Mouse (Mus musculus): ENCODE data around the gene Galnt6.
A peak's percentile ranks its signal among the peaks of the same experiment; 100 is the strongest.
"Not testable (repeated sequence)": the region's sequence is repeated elsewhere in the genome, so short reads cannot be mapped to it uniquely, and the experiment has no call there.

Gene Galnt6

DNA sequence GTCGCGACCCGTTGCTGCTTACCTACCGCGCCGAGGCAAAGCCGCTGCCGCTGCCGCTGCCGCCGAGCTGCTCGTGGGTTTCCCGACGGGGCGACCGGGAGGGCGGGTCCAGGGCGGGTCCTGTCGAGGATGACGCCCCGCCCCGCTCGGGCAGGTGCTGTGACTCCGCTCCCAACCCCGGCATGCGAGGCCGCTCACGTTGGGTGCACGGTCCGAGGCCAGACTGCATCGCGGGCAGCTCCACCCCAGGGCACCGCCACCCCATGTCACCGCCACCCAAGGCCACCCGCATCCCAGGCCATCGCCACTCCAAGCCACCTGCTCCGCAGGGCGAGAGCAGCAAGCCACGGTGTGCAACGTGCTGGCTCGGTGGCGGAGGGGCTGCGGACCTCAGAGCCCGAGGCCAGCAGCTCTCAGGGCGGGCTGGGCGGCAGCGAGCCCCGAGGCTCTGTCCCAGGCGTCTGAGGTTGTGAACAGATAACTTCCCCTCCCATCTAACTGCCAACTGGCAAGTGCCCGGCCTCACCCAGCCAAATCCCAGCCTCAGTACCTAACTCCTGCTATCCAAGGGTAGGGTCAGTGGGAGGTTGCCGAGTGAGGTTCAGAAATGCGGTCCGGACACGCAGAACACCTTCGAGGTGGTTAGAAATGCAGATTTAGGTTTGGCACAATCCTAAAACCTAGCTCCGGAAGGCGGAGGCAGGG lies at the start of gene Galnt6:
Gene Galnt6 (minus strand): TSS at position 96 of the 705 bp plus-strand sequence.
- no peak for DNase-seq (ENCODE audit: low read depth, low spot score)

DNA sequence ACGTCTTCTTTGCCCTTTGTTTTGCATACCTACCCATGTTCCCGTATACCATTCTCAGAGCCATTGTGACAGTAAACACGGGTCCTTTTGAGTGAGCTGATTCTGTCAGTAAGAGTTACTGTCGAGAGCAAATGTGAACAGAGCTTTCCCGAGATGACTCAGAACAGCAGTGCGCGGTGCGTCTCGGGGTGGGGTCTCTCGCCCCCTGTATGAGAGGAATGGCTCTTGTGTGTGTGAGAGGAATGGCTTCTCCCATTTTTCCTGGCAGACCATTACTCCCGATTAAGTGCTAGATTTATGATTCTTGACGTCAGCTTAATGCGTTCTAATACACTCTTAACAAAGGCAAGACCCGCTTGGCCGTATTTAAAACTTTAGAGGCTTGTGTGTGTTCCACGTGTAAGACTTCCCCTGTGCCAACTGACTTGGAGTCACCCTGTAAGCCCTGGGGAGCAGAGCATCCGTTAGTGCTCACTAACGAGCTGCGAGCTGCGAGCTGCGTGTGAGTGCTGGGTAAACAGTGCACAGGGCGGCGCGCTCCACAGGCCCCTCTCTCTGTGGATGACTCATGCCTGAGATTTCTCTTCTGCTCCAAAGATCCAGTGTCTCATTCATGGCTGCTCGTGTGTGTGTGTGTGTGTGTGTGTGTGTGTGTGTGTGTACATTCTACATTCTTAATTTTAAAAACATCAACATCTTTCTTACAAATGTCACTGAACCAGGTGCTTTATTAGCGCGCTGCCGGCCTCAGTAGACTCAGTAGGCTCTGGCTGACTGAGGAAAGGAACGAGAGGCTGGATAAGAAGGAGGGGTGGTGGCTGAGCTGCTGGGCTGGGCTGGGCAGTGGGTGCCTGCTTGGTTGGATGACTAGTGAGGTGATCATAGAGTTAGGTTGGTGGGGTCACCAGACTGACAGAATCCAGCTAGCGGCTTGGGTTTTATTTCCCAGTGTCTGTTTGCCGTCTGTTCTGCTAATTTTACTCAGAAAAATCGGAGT lies 48.1 kb upstream of the Galnt6 start:
- no peak for DNase-seq (ENCODE audit: low read depth, low spot score)

DNA sequence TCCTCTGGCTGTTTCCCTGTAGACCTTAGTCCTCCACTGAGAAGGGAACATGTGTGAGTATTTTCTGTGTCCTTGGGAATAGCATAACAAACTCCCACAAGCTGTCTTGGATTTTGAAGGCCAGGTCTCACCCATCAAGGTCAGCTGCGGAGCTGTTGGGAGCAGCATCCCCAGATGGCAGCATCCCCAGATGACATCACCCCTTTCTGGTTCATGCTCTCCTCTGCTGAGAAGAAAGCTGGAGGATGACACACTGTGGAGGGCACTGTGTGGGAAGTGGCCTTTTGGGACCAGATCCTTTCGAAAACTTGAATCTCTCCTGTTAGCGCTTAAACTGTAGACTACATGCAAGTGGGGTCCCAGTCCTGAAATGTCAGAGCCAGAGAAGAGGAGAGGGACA lies 47.2 kb upstream of the Galnt6 start:
- no peak for DNase-seq (ENCODE audit: low read depth, low spot score)

GRCm38 (mm10) chr15:100775189-100776166 lies 46.3 kb upstream of the Galnt6 start:
- DNase-seq (ENCODE audit: low read depth, low spot score) = no peak

- DNase-seq (ENCODE audit: low read depth, low spot score) = not testable (repeated sequence)
These were observed 44.7 kb upstream of the Galnt6 start for GRCm38 (mm10) chr15:100773859-100774258.

- no peak for DNase-seq (ENCODE audit: low read depth, low spot score)
These were observed 43.5 kb upstream of the Galnt6 start for GRCm38 (mm10) chr15:100772685-100773084.

DNA sequence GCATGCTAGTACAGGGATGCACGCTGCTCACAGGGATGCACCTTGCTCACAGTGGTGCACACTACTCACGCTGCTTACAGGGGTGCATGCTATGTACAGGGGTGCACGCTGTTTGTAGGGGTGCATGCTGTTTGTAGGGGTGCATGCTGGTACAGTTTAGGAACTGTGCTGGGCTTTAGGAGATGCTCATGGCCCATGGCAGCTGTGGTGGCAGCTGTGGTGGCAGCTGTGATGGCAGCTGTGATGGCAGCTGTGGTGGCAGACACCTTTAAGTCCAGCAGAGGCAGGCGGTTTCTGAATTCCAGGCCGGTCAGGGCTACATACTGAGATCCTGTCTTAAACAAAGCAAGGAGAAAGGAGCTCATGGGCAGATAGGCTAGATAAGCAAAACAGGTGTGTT lies 41.2 kb upstream of the Galnt6 start:
- DNase-seq (ENCODE audit: low read depth, low spot score) = no peak

DNA sequence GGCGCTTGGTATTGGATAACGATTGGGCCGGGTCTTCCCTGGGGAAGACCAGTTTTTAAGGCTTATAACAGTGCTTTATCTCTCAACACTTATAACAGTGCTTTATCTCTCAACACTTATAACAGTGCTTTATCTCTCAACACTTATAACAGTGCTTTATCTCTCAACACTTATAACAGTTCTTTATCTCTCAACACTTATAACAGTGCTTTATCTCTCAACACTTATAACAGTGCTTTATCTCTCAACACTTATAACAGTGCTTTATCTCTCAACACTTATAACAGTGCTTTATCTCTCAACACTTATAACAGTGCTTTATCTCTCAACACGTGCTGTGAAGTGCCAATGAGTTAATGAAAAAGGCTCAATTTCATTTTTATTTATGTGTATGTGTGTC lies 39.8 kb upstream of the Galnt6 start:
- not testable (repeated sequence) for DNase-seq (ENCODE audit: low read depth, low spot score)

GRCm38 (mm10) chr15:100767851-100768250 lies 38.7 kb upstream of the Galnt6 start:
- no peak for DNase-seq (ENCODE audit: low read depth, low spot score)

GRCm38 (mm10) chr15:100766826-100767225 lies 37.6 kb upstream of the Galnt6 start:
- no peak for DNase-seq (ENCODE audit: low read depth, low spot score)

DNA sequence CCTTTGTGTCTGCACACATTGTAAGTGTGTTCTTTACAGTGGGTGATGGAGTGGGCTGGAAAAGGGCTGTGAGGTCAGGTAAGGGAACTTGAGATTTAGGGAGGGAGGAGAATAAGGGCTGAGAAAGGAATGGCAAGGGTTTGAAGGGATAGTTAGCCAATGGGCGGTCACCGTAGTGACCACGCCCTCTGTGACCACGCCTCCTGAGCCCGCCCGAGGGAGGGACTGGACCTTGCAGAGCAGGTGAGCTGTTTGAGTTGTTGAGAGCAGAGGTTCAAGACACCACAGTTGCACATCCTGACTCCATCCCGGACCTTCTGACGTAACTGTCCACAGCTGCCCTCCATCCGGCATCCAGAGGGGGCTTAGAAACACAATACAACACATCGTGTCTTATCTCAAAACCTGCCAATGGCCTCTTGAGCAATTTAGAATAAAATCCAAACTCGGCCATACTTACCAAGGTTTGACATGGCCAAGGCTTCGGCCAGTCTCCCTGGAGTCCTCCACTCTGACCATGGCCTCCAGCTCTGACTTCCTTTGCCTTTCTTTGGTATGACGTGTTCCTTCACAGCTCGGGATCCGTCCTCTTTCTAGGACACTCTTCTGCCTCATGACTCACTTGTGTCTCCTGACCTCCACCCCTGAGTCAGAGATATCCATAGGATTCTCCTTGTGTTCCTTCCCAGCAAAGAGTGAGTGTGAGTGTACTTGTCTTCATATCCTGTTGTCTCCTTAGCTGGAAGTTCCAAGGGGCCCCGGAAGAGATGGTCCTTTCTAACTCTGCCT lies 35.2 kb upstream of the Galnt6 start:
- no peak for DNase-seq (ENCODE audit: low read depth, low spot score)

GRCm38 (mm10) chr15:100762649-100763048 lies 33.5 kb upstream of the Galnt6 start:
- DNase-seq (ENCODE audit: low read depth, low spot score) = no peak

- peak; percentile 86 for DNase-seq (ENCODE audit: low read depth, low spot score)
These were observed 32.4 kb upstream of the Galnt6 start, which contains the start of gene Slc4a8 for GRCm38 (mm10) chr15:100761419-100762185. Gene Slc4a8 (plus strand): TSS chr15:100761747.

DNA sequence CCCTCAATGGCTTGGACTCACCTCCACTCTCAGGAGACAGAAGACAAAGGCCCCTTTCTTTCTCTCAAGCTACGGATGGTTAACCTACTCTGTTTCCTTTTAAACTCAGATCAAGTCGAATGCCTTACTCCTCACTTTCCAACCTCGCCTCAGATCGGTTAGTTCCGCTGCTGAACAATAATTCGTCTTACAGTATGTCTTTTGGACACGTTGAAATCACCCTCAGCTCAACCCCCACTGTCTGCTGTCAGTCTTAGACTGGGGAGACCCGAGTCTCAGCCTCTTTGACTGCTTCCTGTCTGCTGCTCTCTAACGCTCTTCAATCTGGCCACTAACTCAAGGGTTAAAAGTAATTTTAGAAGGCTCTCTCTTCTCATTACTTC lies 31.9 kb upstream of the Galnt6 start:
- DNase-seq (ENCODE audit: low read depth, low spot score) = no peak

GRCm38 (mm10) chr15:100759286-100759685 lies 30.1 kb upstream of the Galnt6 start:
- DNase-seq (ENCODE audit: low read depth, low spot score) = no peak

DNA sequence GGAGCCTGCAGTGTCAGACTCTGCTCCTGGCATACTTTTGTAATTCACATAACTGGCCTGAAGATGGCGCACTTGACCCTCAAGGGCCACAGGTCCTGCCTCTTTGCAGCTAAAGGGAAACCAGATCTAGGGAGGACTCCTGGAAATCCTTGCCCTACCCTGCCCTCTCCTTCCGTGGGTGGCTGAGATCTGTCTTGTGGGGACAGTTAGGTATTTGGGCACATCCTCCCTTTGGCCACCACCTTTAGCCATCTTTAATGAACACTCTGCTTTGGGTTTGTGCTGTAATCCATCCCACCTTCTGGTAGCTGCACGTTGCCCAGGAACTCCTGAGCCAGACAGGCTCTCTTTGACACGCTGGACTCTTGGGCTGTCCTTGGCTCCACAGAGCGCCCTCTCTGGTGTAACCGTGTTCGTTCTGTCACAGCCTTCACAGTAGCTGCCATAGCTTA lies 28.4 kb upstream of the Galnt6 start:
- peak; percentile 73 for DNase-seq (ENCODE audit: low read depth, low spot score)

DNA sequence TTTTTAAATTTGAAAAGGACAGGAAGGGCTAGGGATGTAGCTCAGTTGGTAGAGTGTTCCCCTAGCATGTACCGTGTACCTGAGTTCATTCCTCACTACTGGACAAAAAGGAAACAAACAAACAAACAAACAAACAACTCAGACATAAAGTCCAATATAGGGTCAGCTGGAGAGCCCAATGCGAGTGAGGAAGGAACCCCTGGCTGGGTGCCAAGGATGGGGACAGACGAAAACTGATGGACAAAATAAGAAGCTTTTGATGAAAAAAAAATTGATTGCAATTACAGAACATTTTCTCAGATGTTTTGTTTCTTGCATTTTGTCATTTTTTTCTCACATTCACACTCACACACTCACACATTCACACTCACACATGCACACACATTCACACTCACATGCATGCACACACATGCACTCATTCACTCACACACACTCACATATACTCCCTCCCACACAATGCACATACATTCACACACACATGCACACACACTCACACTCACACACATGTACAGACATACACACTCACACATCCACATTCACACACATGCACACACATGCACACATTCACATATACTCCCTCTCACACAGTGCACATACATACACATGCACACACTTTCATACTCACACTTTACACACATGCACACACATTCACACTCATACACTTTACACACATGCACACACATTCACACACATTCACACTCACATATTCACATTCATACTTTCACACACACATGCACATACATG lies 26.9 kb upstream of the Galnt6 start:
- DNase-seq (ENCODE audit: low read depth, low spot score) = no peak

GRCm38 (mm10) chr15:100755498-100755859 lies 26.3 kb upstream of the Galnt6 start:
- DNase-seq (ENCODE audit: low read depth, low spot score) = no peak
